Mouse (Mus musculus) midbrain, embryonic 13.5 days (tissue): ENCODE measurements around the gene Klhl21. TPM values are rescaled to one million over a fixed set of nuclear protein-coding genes. Genes with fewer than 3 reads are reported as not detected.

Source experiments
- ATAC-seq: fragments of 200-750 bp; cut with Nextera tagmentation; 2 replicates; pipeline ENCODE4 v1.8.0; 2017; ENCODE audit warnings: mild to moderate bottlenecking, moderate TSS enrichment, moderate library complexity
- H3K27ac ChIP-seq: fragments of 300-500 bp; sonication (generic); 2 replicates; pipeline ENCODE4 v1.5.1; 2015; ENCODE audit warnings: inconsistent platforms, mild to moderate bottlenecking, moderate library complexity
- H3K27me3 ChIP-seq: fragments of 300-500 bp; sonication (generic); 2 replicates; pipeline ENCODE4 v1.6.1; 2015; ENCODE audit warnings: mild to moderate bottlenecking, inconsistent platforms
- H3K36me3 ChIP-seq: fragments of 300-500 bp; sonication (generic); 2 replicates; pipeline ENCODE4 v1.6.1; 2015; ENCODE audit warnings: mild to moderate bottlenecking, inconsistent platforms
- H3K4me1 ChIP-seq: fragments of 300-500 bp; sonication (generic); replicated peaks from 2 replicates; pipeline ENCODE4 v1.6.1; 2015; ENCODE audit warnings: inconsistent platforms
- H3K4me2 ChIP-seq: fragments of 300-500 bp; sonication (generic); replicated peaks from 2 replicates; pipeline ENCODE4 v1.6.1; 2015; ENCODE audit warnings: moderate library complexity, mild to moderate bottlenecking, inconsistent platforms
- H3K4me3 ChIP-seq: fragments of 300-500 bp; sonication (generic); replicated peaks from 2 replicates; pipeline ENCODE4 v1.5.1; 2015; ENCODE audit warnings: mild to moderate bottlenecking, inconsistent platforms
- H3K9ac ChIP-seq: fragments of 300-500 bp; sonication (generic); replicated peaks from 2 replicates; pipeline ENCODE4 v1.6.1; 2015; ENCODE audit warnings: mild to moderate bottlenecking, inconsistent platforms
- H3K9me3 ChIP-seq: fragments of 300-500 bp; sonication (generic); 2 replicates; pipeline ENCODE4 v1.6.1; 2016; ENCODE audit warnings: mild to moderate bottlenecking, inconsistent platforms
- WGBS: fragments of 180-500 bp; shearing (Covaris S2); methylation state at CpG from one replicate; pipeline ENCODE4 v1.1.7; 2015; 5-methylcytosine and 5-hydroxymethylcytosine counted together
- polyA plus RNA-seq: library from polyadenylated mRNA; unstranded; fragments of >200 nt; fragmentation: Nextera tagmentation; extraction: Ambion mirVana; gene quantifications from 2 replicates; pipeline ENCODE4 v1.2.1, GENCODE M21; 2015

Klhl21 gene
- 2.0 and 3.0 TPM in 2 replicates for polyA plus RNA-seq

GRCm38 (mm10) chr4:152008622-152009075 is at the start of gene Klhl21:
Gene Klhl21 (plus strand): TSS chr4:152008803.
- peak; percentile 83 for ATAC-seq
- Histone ChIP-seq H3K27me3 (peaks cover 49% of the 10 kb centered on the region), H3K4me2 (peak within 1 kb of the TSS; percentile 100), H3K9ac (peak within 1 kb of the TSS; percentile 68), H3K36me3 (no peaks in the 10 kb centered on the region; the same call in 1 of the 2 replicates), H3K4me1 (peaks cover 44% of the 10 kb centered on the region), H3K9me3 (no peaks in the 10 kb centered on the region), H3K4me3 (peak within 1 kb of the TSS; percentile 62), H3K27ac (peak within 1 kb of the TSS; percentile 54)
- WGBS, result under 1% methylated on average over 45 of the region's 45 CpGs

GRCm38 (mm10) chr4:151959849-151960512 is 48.6 kb upstream of the Klhl21 start:
- no peaks in the 10 kb centered on the region for H3K4me1 ChIP-seq
- H3K9me3 ChIP-seq, result no peaks in the 10 kb centered on the region
- ATAC-seq, result no peak
- 93% methylated on average over 11 of the region's 11 CpGs for WGBS
- no peak overlapping the region for H3K27ac ChIP-seq
- peaks cover 90% of the 10 kb centered on the region for H3K36me3 ChIP-seq
- no peaks in the 10 kb centered on the region for H3K27me3 ChIP-seq
- no peak overlapping the region for H3K4me2 ChIP-seq
- H3K4me3 ChIP-seq, result no peak overlapping the region
- no peak overlapping the region for H3K9ac ChIP-seq

GRCm38 (mm10) chr4:151960513-151960854 is 48.1 kb upstream of the Klhl21 start:
- H3K36me3 ChIP-seq, result peaks cover 89% of the 10 kb centered on the region
- no peaks in the 10 kb centered on the region for H3K9me3 ChIP-seq
- H3K4me2 ChIP-seq, result no peak overlapping the region
- 83% methylated on average over 3 of the region's 3 CpGs for WGBS
- H3K27me3 ChIP-seq, result no peaks in the 10 kb centered on the region
- no peaks in the 10 kb centered on the region for H3K4me1 ChIP-seq
- no peak overlapping the region for H3K4me3 ChIP-seq
- H3K9ac ChIP-seq, result no peak overlapping the region
- no peak for ATAC-seq
- no peak overlapping the region for H3K27ac ChIP-seq

- ATAC-seq, result no peak
- 88% methylated on average over 3 of the region's 3 CpGs for WGBS
- peaks cover 77% of the 10 kb centered on the region for H3K36me3 ChIP-seq
These were observed 45.8 kb upstream of the Klhl21 start for GRCm38 (mm10) chr4:151962817-151963216.

GRCm38 (mm10) chr4:151968204-151968921 is 40.2 kb upstream of the Klhl21 start:
- WGBS, result 84% methylated on average over 26 of the region's 26 CpGs
- peak overlapping the region; percentile 41 for H3K27ac ChIP-seq
- H3K9ac ChIP-seq, result no peak overlapping the region

More at GRCm38 (mm10) chr4:151962817-151963216, 45.8 kb upstream of the Klhl21 start:
- Histone ChIP-seq H3K9me3 (no peaks in the 10 kb centered on the region), H3K27ac (no peak overlapping the region), H3K27me3 (no peaks in the 10 kb centered on the region), H3K9ac (no peak overlapping the region), H3K4me3 (no peak overlapping the region), H3K4me1 (no peaks in the 10 kb centered on the region), H3K4me2 (no peak overlapping the region)

GRCm38 (mm10) chr4:151972221-151972967 is 36.2 kb upstream of the Klhl21 start:
- no peaks in the 10 kb centered on the region for H3K27me3 ChIP-seq
- H3K9ac ChIP-seq, result no peak overlapping the region
- no peak for ATAC-seq
- H3K4me1 ChIP-seq, result peaks cover 10% of the 10 kb centered on the region; the same call in 1 of the 2 replicates
- no peak overlapping the region for H3K27ac ChIP-seq
- 70% methylated on average over 10 of the region's 10 CpGs for WGBS
- H3K4me2 ChIP-seq, result no peak overlapping the region
- no peaks in the 10 kb centered on the region for H3K9me3 ChIP-seq
- peaks cover 74% of the 10 kb centered on the region for H3K36me3 ChIP-seq
- no peak overlapping the region for H3K4me3 ChIP-seq

More at GRCm38 (mm10) chr4:151968204-151968921, 40.2 kb upstream of the Klhl21 start:
- Histone ChIP-seq H3K4me1 (peaks cover 10% of the 10 kb centered on the region; the same call in 1 of the 2 replicates), H3K36me3 (peaks cover 68% of the 10 kb centered on the region), H3K27me3 (no peaks in the 10 kb centered on the region), H3K9me3 (no peaks in the 10 kb centered on the region), H3K4me2 (no peak overlapping the region), H3K4me3 (no peak overlapping the region)
- peak; percentile 60 for ATAC-seq

- H3K4me1 ChIP-seq, result no peaks in the 10 kb centered on the region
- no peak for ATAC-seq
- WGBS, result 94% methylated on average over 3 of the region's 3 CpGs
- no peak overlapping the region for H3K27ac ChIP-seq
- H3K4me3 ChIP-seq, result no peak overlapping the region
- H3K4me2 ChIP-seq, result no peak overlapping the region
- peaks cover 65% of the 10 kb centered on the region for H3K36me3 ChIP-seq
- no peaks in the 10 kb centered on the region for H3K9me3 ChIP-seq
- no peaks in the 10 kb centered on the region for H3K27me3 ChIP-seq
- H3K9ac ChIP-seq, result no peak overlapping the region
These were observed 33.2 kb upstream of the Klhl21 start for GRCm38 (mm10) chr4:151975441-151975840.

GRCm38 (mm10) chr4:151977748-151978147 is 30.9 kb upstream of the Klhl21 start:
- Histone ChIP-seq H3K36me3 (peaks cover 63% of the 10 kb centered on the region), H3K4me2 (no peak overlapping the region), H3K4me3 (no peak overlapping the region), H3K4me1 (peaks cover 4% of the 10 kb centered on the region; the same call in 1 of the 2 replicates), H3K27me3 (no peaks in the 10 kb centered on the region), H3K9ac (no peak overlapping the region), H3K9me3 (no peaks in the 10 kb centered on the region), H3K27ac (no peak overlapping the region)
- peak; percentile 22; the same call in 1 of the 2 replicates for ATAC-seq
- WGBS, result 43% methylated on average over 10 of the region's 10 CpGs

- WGBS, result 76% methylated on average over 8 of the region's 8 CpGs
- Histone ChIP-seq H3K27me3 (no peaks in the 10 kb centered on the region), H3K4me2 (no peak overlapping the region), H3K4me1 (peaks cover 4% of the 10 kb centered on the region; the same call in 1 of the 2 replicates), H3K27ac (no peak overlapping the region), H3K4me3 (no peak overlapping the region), H3K36me3 (peaks cover 42% of the 10 kb centered on the region), H3K9ac (no peak overlapping the region), H3K9me3 (no peaks in the 10 kb centered on the region)
- ATAC-seq, result no peak; the same call in 1 of the 2 replicates
These were observed 27.9 kb upstream of the Klhl21 start for GRCm38 (mm10) chr4:151980699-151981098.

GRCm38 (mm10) chr4:151981363-151981762 is 27.2 kb upstream of the Klhl21 start:
- Histone ChIP-seq H3K9ac (no peak overlapping the region), H3K4me3 (no peak overlapping the region), H3K27me3 (no peaks in the 10 kb centered on the region), H3K9me3 (no peaks in the 10 kb centered on the region), H3K4me2 (no peak overlapping the region), H3K27ac (no peak overlapping the region), H3K4me1 (peaks cover 8% of the 10 kb centered on the region; the same call in 1 of the 2 replicates), H3K36me3 (peaks cover 41% of the 10 kb centered on the region)
- peak; percentile 69 for ATAC-seq
- 8% methylated on average over 5 of the region's 5 CpGs for WGBS

- 60% methylated on average over 17 of the region's 17 CpGs for WGBS
- Histone ChIP-seq H3K27me3 (no peaks in the 10 kb centered on the region), H3K27ac (no peak overlapping the region), H3K9ac (no peak overlapping the region), H3K4me3 (no peak overlapping the region), H3K4me2 (no peak overlapping the region), H3K4me1 (peaks cover 22% of the 10 kb centered on the region), H3K36me3 (peaks cover 35% of the 10 kb centered on the region), H3K9me3 (no peaks in the 10 kb centered on the region)
- ATAC-seq, result no peak
These were observed 25.6 kb upstream of the Klhl21 start for GRCm38 (mm10) chr4:151983043-151983442.
